Mouse (Mus musculus) small intestine, adult 2 months (tissue): ENCODE measurements around the gene Zc3h14. TPM values are rescaled to one million over a fixed set of nuclear protein-coding genes. Genes with fewer than 3 reads are reported as not detected.
A peak's percentile ranks its signal among the peaks of the same experiment; 100 is the strongest.

ENCODE experiments used
- H3K27ac ChIP-seq: fragments of 200-500 bp; 2 replicates; pipeline ENCODE4 v1.5.1; 2012; ENCODE audit warnings: low read depth, low read length, control low read depth, inconsistent platforms; ENCODE audit not compliant: insufficient read depth
- H3K27me3 ChIP-seq: fragments of 200-500 bp; 2 replicates; pipeline ENCODE4 v1.6.1; 2012; ENCODE audit warnings: mild to moderate bottlenecking, moderate library complexity, low read length, inconsistent platforms; ENCODE audit not compliant: control insufficient read depth, insufficient read depth
- H3K36me3 ChIP-seq: fragments of 200-500 bp; 2 replicates; pipeline ENCODE4 v1.6.1; 2012; ENCODE audit warnings: mild to moderate bottlenecking, low read length, control low read depth, inconsistent platforms; ENCODE audit not compliant: control insufficient read depth, insufficient read depth
- H3K4me1 ChIP-seq: fragments of 200-500 bp; 2 replicates; pipeline ENCODE4 v1.6.1; 2012; ENCODE audit warnings: low read length, inconsistent platforms, mixed read lengths; ENCODE audit not compliant: control insufficient read depth, insufficient read depth, insufficient read length
- H3K4me3 ChIP-seq: fragments of 200-500 bp; 2 replicates; pipeline ENCODE4 v1.5.1; 2012; ENCODE audit warnings: low read depth, mild to moderate bottlenecking, control low read depth, inconsistent platforms, low read length, moderate library complexity
- CTCF ChIP-seq: fragments of 200-500 bp; IDR thresholded peaks from 2 replicates; pipeline ENCODE4 v1.5.1; 2012; ENCODE audit warnings: low read depth, mild to moderate bottlenecking, control low read depth, inconsistent platforms, low read length, moderate library complexity, mixed read lengths; ENCODE audit not compliant: insufficient replicate concordance, insufficient read length; ENCODE audit errors: extremely low read depth
- POLR2A ChIP-seq: fragments of 200-500 bp; IDR thresholded peaks from 2 replicates; pipeline ENCODE4 v1.6.1; 2012; ENCODE audit warnings: low read depth, mild to moderate bottlenecking, control low read depth, inconsistent platforms, low read length, moderate library complexity
- WGBS: fragments of 180-500 bp; shearing (Covaris S2); methylation state at CpG from one replicate; pipeline ENCODE4 v1.1.7; 2018; 5-methylcytosine and 5-hydroxymethylcytosine counted together
- polyA plus RNA-seq: library from polyadenylated mRNA; depleted of rRNA; stranded (reverse); fragments of >200 nt; gene quantifications from 2 replicates; pipeline ENCODE4 v1.2.3, GENCODE M21; 2012

Zc3h14 gene
- polyA plus RNA-seq, 1 experiment = 14.8 TPM

DNA sequence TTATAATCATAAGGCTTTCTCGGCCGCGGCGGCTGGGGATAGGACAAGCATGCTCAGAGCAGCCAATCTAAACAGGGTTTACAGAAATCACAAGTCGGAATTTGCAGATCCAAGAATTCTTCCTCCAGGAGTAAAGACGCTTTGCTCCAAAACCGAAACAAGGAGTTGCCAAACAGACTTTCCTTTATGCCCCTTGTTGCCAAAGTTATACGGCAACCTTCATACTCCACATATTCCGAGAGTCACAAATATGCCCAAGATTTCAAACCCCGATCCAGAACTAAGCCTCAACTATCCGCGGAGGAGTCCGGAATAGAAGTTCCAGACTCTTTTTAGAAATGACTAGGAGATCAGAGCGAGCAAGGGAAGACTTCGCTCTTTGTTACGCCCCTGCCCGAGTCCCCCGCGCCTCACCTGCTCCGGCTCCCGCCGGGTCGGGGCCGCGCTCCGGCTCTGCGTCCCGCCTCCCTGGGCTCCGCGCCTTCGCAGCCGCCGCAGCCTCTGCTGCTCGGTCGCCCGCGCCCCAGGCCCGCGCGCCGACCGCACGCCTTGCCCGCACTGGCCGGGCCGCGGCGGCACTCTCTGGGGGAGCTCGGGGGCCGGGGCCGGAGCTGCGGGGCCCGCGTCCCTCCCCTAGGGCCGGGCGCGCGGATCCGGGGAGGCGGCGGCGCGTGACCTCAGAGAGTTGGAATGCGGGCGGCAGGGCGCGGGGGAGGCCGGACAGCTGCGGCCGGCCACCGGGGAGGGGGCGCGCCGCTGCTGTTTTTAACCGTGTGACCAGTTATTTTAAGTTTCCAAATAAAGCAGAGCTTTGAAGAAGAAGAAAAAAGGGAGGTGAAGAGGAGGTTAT lies 9.6 kb upstream of the Zc3h14 start, which contains the start of gene Ptpn21:
Gene Ptpn21, minus strand, starts transcription at position 455 of the 850 bp plus-strand sequence.
- WGBS = under 1% methylated on average over 75 of the region's 75 CpGs

DNA sequence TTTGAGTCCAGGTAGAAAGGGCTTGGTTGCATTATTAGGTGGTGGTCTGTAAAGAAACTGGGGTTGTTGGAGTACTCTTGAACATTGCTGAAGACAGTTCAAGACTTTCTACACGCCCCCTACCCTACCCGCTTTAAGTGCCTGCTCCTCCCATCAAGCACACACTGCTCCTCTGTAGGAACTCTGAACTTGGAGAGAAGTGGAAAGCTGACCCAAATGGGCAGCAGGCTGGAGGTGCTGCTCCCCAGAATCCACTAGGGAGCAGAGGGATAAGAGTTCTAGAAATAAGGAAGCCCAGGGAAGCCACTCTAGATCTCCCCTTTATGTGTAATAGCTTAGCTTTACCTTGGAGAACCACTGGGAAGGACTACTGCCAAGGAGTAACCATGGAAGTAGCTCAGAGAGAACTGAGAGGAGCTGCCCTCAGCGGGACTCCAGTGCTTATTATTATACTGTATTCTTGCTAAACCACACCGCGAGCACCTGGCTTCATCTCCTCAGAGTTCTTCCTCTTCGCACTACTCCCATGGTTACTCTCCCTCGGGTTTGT lies 8.9 kb upstream of the Zc3h14 start:
- H3K4me3 ChIP-seq = peak overlapping the region; percentile 90
- 21% methylated on average over 7 of the region's 7 CpGs for WGBS
- H3K27me3 ChIP-seq = no peaks in the 10 kb centered on the region

More for the DNA sequence above, 9.6 kb upstream of the Zc3h14 start, which contains the start of gene Ptpn21:
- Histone ChIP-seq H3K4me1 (peaks cover 14% of the 10 kb centered on the region), H3K27me3 (no peaks in the 10 kb centered on the region), H3K4me3 (peak within 1 kb of the TSS; percentile 90), H3K27ac (peak within 1 kb of the TSS; percentile 85), H3K36me3 (no peaks in the 10 kb centered on the region)
- TF ChIP-seq CTCF (no peak), POLR2A (no peak)

DNA sequence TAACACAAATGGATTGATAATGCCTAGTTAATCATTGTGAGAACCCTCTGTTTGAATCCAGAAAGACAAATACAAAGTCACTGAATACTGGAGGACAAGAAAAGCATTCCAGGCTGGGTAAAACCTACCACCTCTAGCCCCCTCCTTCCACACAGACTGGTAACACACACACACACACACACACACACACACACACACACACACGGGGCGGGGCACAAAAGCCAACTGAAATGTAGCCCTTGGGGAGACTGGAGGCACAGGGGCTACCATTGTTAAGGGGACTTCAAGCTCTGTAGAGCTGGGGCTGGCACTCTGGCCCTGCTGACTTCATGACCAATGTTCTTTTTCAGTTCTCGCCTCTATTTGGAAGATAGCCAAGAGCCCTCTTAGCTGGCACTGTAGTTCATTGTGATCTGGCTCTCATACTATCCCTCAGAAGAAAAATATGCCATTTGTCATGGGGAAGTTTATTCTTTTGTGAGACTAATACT lies 5.7 kb upstream of the Zc3h14 start:
- peaks cover 8% of the 10 kb centered on the region; the same call in 1 of the 2 replicates for H3K4me1 ChIP-seq
- H3K4me3 ChIP-seq = no peak overlapping the region
- 21% methylated on average over 3 of the region's 3 CpGs for WGBS
- H3K36me3 ChIP-seq = no peaks in the 10 kb centered on the region
- TF ChIP-seq CTCF = no peak
- no peak for TF ChIP-seq POLR2A
- H3K27me3 ChIP-seq = no peaks in the 10 kb centered on the region
- H3K27ac ChIP-seq = no peak overlapping the region

More for the DNA sequence above, 8.9 kb upstream of the Zc3h14 start:
- Histone ChIP-seq H3K36me3 (no peaks in the 10 kb centered on the region), H3K27ac (peak overlapping the region; percentile 6), H3K4me1 (peaks cover 14% of the 10 kb centered on the region)
- TF ChIP-seq CTCF (no peak), POLR2A (no peak)

DNA sequence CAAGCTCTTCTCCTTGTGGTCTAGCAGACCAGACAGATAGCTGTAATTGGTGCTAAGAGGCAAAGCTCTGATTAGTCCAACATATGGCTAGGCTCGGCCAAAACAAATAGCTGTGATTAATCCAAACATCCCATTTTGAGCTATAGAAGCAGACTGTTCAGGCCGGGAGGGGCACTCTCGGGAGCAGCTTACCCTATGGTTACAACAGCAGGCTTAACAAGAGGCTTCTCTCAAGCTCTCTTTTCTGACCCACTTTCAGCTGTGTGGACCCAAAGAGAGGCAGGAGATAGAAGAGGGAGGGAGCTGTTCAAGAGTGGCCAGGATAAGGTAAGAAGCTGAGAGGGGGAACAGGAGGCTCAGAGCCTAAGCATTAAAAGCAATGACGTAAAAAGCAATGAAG lies 1.1 kb upstream of the Zc3h14 start:
- 64% methylated on average over 4 of the region's 4 CpGs for WGBS
- Histone ChIP-seq H3K4me3 (no peak overlapping the region), H3K36me3 (peaks cover 2% of the 10 kb centered on the region; the same call in 1 of the 2 replicates), H3K27ac (no peak overlapping the region), H3K27me3 (no peaks in the 10 kb centered on the region), H3K4me1 (peaks cover 3% of the 10 kb centered on the region; the same call in 1 of the 2 replicates)
- TF ChIP-seq POLR2A (no peak), CTCF (no peak)

DNA sequence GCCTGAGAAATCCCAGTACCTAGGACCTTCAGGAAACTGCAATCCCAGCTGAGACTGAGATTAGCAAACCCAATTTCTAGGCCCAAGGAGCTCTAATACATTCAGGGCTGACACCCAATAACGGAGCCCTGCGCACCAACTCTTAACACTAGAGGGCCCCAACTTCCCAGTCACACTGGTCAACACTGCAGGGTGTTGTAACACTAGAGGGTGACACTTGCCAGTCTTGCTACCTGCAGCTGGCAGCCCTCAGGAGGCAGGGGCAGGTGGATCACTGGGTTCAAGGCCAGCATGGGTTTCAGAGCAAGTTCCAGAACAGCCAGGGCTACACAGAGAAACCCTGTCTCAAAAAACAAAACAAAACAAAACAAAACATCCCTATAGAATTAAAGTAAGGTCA lies 633 bp upstream of the Zc3h14 start:
- Histone ChIP-seq H3K27me3 (no peaks in the 10 kb centered on the region), H3K36me3 (peaks cover 2% of the 10 kb centered on the region; the same call in 1 of the 2 replicates), H3K4me1 (peaks cover under 1% of the 10 kb centered on the region; the same call in 1 of the 2 replicates), H3K27ac (no peak overlapping the region), H3K4me3 (no peak overlapping the region)
- 26% methylated on average over 2 of the region's 2 CpGs for WGBS
- peak; percentile 62; the same call in 1 of the 2 replicates for TF ChIP-seq CTCF
- TF ChIP-seq POLR2A = no peak

DNA sequence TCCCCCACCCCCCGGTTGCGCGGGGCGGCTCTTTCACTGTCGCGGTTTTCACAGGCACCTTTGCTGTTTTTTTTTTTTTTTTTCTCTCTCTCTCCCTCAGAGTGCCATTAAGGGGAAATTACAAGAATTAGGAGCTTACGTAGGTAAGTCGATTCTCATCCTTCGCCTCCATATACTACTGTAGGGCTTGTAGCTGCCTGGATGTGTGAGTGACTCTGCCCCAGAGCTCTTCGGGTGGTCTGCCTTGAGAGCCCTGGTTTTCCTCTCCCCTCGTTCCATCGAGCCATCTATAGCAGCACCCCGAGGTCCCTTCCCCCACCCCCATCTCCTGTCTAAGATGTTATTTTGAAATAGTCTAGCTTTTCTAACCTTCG lies 603 bp downstream of the Zc3h14 start:
- peaks cover 2% of the 10 kb centered on the region; the same call in 1 of the 2 replicates for H3K36me3 ChIP-seq
- H3K4me3 ChIP-seq = peak overlapping the region; percentile 86
- no peaks in the 10 kb centered on the region for H3K27me3 ChIP-seq
- under 1% methylated on average over 14 of the region's 14 CpGs for WGBS
- 0 out of 2 replicates have a peak overlapping the region, but pooled peaks have one; percentile 48 for H3K27ac ChIP-seq
- no peak for TF ChIP-seq CTCF
- TF ChIP-seq POLR2A = no peak
- H3K4me1 ChIP-seq = no peaks in the 10 kb centered on the region

DNA sequence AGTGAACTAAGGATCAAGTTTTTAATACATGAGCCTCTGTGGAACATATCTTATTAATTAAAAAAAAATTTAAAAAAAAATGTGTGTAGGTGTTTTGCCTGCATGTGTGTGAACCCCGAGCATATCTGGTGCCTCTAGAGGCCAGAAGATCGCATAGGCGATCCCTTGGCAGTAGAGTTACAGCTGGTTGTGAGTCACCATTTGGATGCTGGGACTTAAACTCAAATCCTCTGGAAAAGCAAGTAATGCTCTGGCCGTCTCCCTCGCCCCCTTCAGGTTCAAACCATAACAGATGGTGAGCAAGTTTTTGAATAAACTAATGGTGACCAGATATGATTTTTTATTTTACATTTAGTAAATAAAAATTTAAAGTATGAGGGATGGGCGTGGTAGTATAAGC lies 10.9 kb downstream of the Zc3h14 start:
- Histone ChIP-seq H3K4me3 (no peak overlapping the region), H3K27ac (no peak overlapping the region), H3K36me3 (peaks cover 53% of the 10 kb centered on the region), H3K4me1 (no peaks in the 10 kb centered on the region), H3K27me3 (no peaks in the 10 kb centered on the region)
- 84% methylated on average over 6 of the region's 6 CpGs for WGBS
- TF ChIP-seq POLR2A (no peak), CTCF (no peak)
